Mouse (Mus musculus): ENCODE measurements around the gene Bnip1. TPM values are rescaled to one million over a fixed set of nuclear protein-coding genes. Genes with fewer than 3 reads are reported as not detected.

Gene Bnip1
- 13.4 TPM for polyA plus RNA-seq (2015; fragmentation: Illumina TruSeq; extraction: RNeasy Lipid Tissue Mini Kit (QIAGEN cat#74804); ENCODE audit: insufficient read depth, low read depth, low replicate concordance)

DNA sequence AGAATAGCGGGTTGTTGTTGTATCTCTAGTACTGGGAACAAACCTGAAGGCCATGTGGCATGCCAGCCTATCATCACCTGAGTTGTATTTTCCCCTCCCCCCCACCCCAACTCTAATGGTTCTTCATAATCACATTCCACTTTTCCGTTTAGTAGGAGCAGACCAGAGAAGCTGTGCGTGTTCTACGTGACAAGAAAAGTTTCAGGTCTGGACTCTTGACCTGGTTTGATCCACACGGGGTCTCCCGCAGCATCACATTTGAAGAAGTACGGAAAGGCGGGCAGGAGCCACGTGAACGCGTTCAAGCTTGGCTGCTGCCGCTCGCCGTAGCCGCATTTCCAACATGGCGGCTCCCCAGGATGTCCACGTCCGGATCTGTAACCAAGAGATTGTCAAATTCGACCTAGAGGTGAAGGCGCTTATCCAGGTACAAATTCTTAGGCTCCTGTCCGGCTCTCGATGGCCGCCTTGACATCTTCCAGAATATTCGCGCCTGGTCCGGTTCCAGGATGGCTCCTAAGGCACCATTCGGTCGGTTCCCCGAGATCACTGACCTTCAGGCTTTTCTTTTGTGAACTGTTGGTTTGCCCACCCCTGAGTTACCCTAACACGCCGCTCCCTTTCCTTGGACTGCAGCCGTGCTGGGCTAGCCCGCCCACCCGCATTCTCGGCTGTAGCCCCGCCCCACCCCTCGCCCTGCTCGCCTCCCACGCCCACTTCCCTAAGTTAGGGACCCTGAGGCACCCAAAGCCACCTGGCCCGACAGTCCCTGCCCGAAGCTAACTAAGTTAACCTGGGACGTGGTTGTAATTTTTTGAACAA lies at the start of gene Bnip1:
TSS of gene Bnip1 (plus strand) at position 317 of the 822 bp plus-strand sequence.

Other genes starting within 250 kb of the Bnip1 start
- gene Ergic1, start 219.6 kb upstream of the Bnip1 start, polyA plus RNA-seq (2015; fragmentation: Illumina TruSeq; extraction: RNeasy Lipid Tissue Mini Kit (QIAGEN cat#74804); ENCODE audit: insufficient read depth, low read depth, low replicate concordance), result 21.7 TPM
- gene Dusp1, start 218.9 kb upstream of the Bnip1 start, polyA plus RNA-seq (2015; fragmentation: Illumina TruSeq; extraction: RNeasy Lipid Tissue Mini Kit (QIAGEN cat#74804); ENCODE audit: insufficient read depth, low read depth, low replicate concordance), result 40.2 TPM
- 34.8 TPM for gene Atp6v0e, start 117.8 kb upstream of the Bnip1 start, polyA plus RNA-seq (2015; fragmentation: Illumina TruSeq; extraction: RNeasy Lipid Tissue Mini Kit (QIAGEN cat#74804); ENCODE audit: insufficient read depth, low read depth, low replicate concordance)
- gene Crebrf, start 65.4 kb upstream of the Bnip1 start, polyA plus RNA-seq (2015; fragmentation: Illumina TruSeq; extraction: RNeasy Lipid Tissue Mini Kit (QIAGEN cat#74804); ENCODE audit: insufficient read depth, low read depth, low replicate concordance), result 6.4 TPM
- not detected for gene Nkx2-5, start 63.9 kb downstream of the Bnip1 start, polyA plus RNA-seq (2015; fragmentation: Illumina TruSeq; extraction: RNeasy Lipid Tissue Mini Kit (QIAGEN cat#74804); ENCODE audit: insufficient read depth, low read depth, low replicate concordance)
- not detected for gene Kifc5b, start 136.0 kb downstream of the Bnip1 start, polyA plus RNA-seq (2015; fragmentation: Illumina TruSeq; extraction: RNeasy Lipid Tissue Mini Kit (QIAGEN cat#74804); ENCODE audit: insufficient read depth, low read depth, low replicate concordance)
- 27.8 TPM for gene Phf1, start 152.0 kb downstream of the Bnip1 start, polyA plus RNA-seq (2015; fragmentation: Illumina TruSeq; extraction: RNeasy Lipid Tissue Mini Kit (QIAGEN cat#74804); ENCODE audit: insufficient read depth, low read depth, low replicate concordance)
- 44.3 TPM for gene Cuta, start 158.5 kb downstream of the Bnip1 start, polyA plus RNA-seq (2015; fragmentation: Illumina TruSeq; extraction: RNeasy Lipid Tissue Mini Kit (QIAGEN cat#74804); ENCODE audit: insufficient read depth, low read depth, low replicate concordance)
- 3.6 TPM for gene Syngap1, start 160.2 kb downstream of the Bnip1 start, polyA plus RNA-seq (2015; fragmentation: Illumina TruSeq; extraction: RNeasy Lipid Tissue Mini Kit (QIAGEN cat#74804); ENCODE audit: insufficient read depth, low read depth, low replicate concordance)
- gene Zbtb9, start 192.1 kb downstream of the Bnip1 start, polyA plus RNA-seq (2015; fragmentation: Illumina TruSeq; extraction: RNeasy Lipid Tissue Mini Kit (QIAGEN cat#74804); ENCODE audit: insufficient read depth, low read depth, low replicate concordance), result not detected
- 2.0 TPM for gene Bak1, start 247.9 kb downstream of the Bnip1 start, polyA plus RNA-seq (2015; fragmentation: Illumina TruSeq; extraction: RNeasy Lipid Tissue Mini Kit (QIAGEN cat#74804); ENCODE audit: insufficient read depth, low read depth, low replicate concordance)

Data from pancreas, adult 10 weeks (tissue).